Mouse (Mus musculus) megakaryocyte, embryonic 14.5 days (primary cell): ENCODE measurements around the gene Armc2.

Source experiments
- FLI1 ChIP-seq: IDR thresholded peaks from 2 replicates; pipeline ENCODE4 v1.6.1; 2012; ENCODE audit warnings: low read length, inconsistent platforms, mixed read lengths
- GATA1 ChIP-seq: IDR thresholded peaks from 3 replicates; pipeline ENCODE4 v1.6.1; 2012; ENCODE audit warnings: mixed read lengths, low read length, inconsistent platforms, borderline replicate concordance

DNA sequence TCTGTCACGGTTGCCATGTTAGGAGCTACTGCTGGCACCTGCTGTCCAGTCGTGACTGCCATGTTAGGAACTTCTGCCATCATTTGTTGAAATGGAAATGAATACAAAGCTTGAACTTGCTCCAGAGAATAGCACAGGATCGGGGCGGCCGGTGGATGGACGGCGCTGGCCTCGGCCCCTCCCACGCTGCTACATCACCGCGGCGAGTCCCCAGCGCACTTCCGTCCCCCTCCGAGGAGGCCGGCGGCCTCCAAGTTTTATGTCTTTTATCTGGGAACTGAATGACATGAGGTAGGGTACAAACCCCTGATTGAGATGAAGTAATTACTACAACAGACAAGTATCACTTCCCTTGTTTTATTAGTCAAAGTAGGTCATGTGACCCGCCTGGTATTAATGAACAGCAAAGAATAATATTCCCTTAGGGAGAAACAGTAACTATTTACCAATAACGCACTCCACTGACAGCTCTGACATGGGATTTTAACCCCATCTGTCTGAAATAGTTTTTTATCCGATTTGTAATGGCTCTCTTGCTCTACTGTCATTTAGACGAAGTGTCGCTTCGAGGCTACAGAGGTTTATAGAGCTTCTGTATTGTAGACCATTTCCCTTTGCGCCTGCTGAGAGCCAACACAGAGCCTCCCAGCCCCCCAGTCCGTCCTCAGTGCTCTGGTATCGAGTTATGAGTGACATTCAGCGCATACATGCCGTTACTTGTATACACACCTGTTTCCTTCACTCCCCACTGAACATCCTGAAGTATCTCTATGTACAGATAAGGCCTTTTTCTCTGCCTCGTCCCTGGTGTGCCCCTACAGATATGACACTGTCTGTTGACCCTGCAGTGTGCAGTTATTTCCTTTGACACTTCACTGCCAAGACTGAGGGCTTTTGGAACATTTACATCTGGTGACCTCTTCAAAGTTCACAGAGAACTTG, 37.3 kb upstream of the Armc2 start:
- TF ChIP-seq GATA1 (no peak), FLI1 (no peak)
